Mouse (Mus musculus) neural tube, embryonic 14.5 days (tissue): ENCODE data around the gene Mrgprx1. TPM values are rescaled to one million over a fixed set of nuclear protein-coding genes. Genes with fewer than 3 reads are reported as not detected.

ENCODE experiments used
- polyA plus RNA-seq: library from polyadenylated mRNA; unstranded; fragments of >200 nt; fragmentation: Nextera tagmentation; extraction: Ambion mirVana; gene quantifications from 2 replicates; pipeline ENCODE4 v1.2.1, GENCODE M21; 2014

Gene Mrgprx1
- polyA plus RNA-seq, 1 experiment from 2014 or later: not detected

Other genes with a start within 250 kb of the Mrgprx1 start
- not detected in 2 replicates for gene Mrgpra4, start 45.5 kb downstream of the Mrgprx1 start, polyA plus RNA-seq
- gene Mrgprb5, start 141.4 kb upstream of the Mrgprx1 start, polyA plus RNA-seq: not detected in 2 replicates
- not detected in 2 replicates for gene Mrgprb4, start 171.7 kb upstream of the Mrgprx1 start, polyA plus RNA-seq